Mouse (Mus musculus) kidney, postnatal 10 days (tissue): ENCODE data around the gene Ern1.

Source experiments
- DNase-seq: peaks from one replicate; pipeline ENCODE4 v3.0.0; 2021; ENCODE audit warnings: mixed read lengths

The Ern1 gene

GRCm38 (mm10) chr11:106387020-106387419, 100.6 kb downstream of the Ern1 start:
- DNase-seq = no peak

GRCm38 (mm10) chr11:106386409-106386808, 101.2 kb downstream of the Ern1 start:
- DNase-seq = no peak

- DNase-seq = no peak
These were observed 104.4 kb downstream of the Ern1 start for GRCm38 (mm10) chr11:106383051-106383790.

GRCm38 (mm10) chr11:106382424-106382823, 105.2 kb downstream of the Ern1 start:
- peak; percentile 34 for DNase-seq

DNA sequence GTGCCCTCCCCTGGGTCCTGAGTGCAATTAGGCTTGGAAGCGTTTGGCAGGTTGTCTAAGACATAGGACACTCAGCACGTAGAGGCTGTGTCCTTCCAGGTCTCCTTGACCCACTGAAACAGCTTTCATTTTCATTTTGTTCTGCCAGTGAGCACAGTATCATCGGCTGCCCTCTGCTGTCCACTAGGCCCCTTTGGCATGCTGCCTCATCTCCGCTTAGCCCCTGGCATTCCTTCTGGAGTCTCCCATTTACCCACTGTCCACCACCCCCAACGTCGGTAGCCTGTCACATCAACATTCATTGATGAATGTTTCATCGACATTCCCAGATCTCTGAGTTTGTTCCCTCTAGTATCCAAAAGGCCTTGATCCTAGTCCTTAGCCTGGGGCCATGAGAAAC, 105.8 kb downstream of the Ern1 start:
- DNase-seq = peak; percentile 57

- no peak for DNase-seq
These were observed 106.6 kb downstream of the Ern1 start for GRCm38 (mm10) chr11:106381011-106381410.

GRCm38 (mm10) chr11:106374979-106375378, 112.7 kb downstream of the Ern1 start:
- no peak for DNase-seq

GRCm38 (mm10) chr11:106374559-106374958, 113.1 kb downstream of the Ern1 start:
- DNase-seq = no peak

DNA sequence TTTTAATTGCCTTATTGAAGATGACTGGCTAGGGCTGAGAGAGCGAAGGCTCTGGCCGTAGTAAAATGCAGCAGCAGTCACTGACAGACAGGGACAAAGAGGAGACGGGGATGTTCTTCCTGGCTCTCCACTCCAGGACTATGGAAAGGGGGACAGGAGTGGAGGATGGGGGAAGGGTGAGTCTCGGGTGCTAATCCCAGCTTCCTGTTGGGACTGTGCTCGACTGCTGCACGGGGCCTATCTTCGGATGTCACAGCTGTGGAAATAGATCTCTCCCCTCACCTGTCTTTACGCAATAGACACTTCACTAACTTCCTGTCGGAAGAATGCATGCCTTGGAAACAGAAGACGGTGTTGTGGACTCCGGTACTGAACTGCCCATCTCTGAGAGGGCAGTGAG, 113.7 kb downstream of the Ern1 start:
- no peak for DNase-seq

DNA sequence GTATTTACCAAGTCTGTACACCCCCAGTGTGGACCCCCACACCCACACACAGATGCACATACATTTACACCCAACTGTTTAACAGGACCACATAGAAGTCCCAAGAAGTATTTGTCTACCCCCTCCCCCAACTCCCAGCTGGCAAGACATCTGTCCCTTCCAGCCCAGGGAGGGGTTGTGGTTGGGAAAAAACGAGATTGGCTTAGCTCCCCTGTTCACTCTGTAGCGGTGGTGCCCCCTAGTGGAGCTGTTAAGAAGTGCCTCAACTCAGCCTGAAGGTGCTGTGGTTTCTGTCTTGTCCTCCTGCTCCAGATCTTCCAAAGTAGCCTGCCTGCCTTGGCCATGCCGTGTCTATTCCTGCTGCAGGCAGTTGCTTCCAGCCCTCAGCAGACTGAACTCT, 121.3 kb downstream of the Ern1 start:
- peak; percentile 89 for DNase-seq

GRCm38 (mm10) chr11:106365366-106365765, 122.3 kb downstream of the Ern1 start, which contains the start of gene Prr29:
Gene Prr29, plus strand, starts transcription at chr11:106365472.
- no peak for DNase-seq

DNA sequence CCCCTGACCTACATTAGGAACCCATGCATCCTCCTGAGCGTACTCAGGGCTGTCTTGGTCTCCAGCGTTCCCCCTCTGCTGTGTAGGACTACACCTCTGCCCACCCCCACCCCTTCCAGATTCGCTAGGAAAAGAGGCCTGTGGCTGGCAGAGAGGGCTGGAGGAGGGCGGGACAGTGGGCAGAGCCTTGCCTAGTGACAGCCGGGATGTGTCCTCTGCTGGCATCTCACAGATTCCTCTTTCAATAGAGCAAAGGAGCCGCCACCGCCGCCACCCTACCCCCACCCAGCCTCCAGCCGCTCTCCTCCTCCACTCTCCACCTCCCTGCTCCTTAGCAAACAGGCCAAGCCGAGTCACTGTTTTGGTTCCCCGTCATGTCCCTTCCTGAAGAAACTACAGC, 122.9 kb downstream of the Ern1 start:
- peak; percentile 43 for DNase-seq

DNA sequence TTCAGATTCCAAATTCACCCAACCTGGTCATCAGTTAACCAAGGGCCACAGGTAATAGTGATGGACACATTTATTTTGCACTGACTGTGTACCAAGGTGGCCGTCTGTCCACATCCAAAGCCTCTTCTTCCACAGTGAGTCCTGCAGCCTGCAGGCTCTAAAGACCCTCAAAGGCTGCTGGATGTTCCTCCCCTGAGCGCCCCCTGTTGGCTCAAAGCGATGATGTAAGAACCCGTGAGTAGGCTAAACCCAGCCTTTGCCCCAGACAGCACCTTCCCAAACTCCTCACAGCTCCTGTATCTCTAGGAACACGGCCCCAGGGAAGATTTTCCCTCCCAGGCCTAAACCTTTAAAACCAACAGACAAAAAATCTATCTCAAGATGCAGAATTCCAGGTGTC, 128.3 kb downstream of the Ern1 start:
- DNase-seq = no peak

GRCm38 (mm10) chr11:106355382-106356128, 132.1 kb downstream of the Ern1 start:
- DNase-seq = no peak

- DNase-seq = no peak
These were observed 133.5 kb downstream of the Ern1 start for GRCm38 (mm10) chr11:106354181-106354580.

GRCm38 (mm10) chr11:106353188-106353587, 134.5 kb downstream of the Ern1 start, which contains the start of gene Scn4a:
Gene Scn4a, minus strand, starts transcription at chr11:106353288.
- DNase-seq = no peak

- no peak for DNase-seq
These were observed 135.7 kb downstream of the Ern1 start for GRCm38 (mm10) chr11:106351941-106352340.

DNA sequence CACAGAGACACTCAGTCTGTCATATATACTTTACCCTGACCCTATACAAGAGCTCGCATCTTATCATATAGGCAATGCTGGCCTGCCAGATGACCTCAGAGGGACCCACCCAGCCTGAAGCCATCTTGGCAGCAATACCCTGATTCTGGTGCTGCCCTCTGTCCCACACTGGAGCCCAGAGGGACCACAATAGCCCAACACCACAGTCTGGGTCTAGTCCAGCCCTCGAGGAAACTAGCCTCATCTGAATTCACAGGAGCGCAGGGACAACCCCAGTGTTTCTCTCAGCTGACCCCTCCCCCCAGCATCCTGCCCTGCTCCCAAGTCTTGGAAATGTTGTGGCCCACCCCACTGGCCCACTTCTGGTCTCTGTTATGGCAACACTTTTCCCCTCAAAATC, 136.4 kb downstream of the Ern1 start:
- DNase-seq = no peak

GRCm38 (mm10) chr11:106350853-106351252, 136.8 kb downstream of the Ern1 start:
- no peak for DNase-seq

DNA sequence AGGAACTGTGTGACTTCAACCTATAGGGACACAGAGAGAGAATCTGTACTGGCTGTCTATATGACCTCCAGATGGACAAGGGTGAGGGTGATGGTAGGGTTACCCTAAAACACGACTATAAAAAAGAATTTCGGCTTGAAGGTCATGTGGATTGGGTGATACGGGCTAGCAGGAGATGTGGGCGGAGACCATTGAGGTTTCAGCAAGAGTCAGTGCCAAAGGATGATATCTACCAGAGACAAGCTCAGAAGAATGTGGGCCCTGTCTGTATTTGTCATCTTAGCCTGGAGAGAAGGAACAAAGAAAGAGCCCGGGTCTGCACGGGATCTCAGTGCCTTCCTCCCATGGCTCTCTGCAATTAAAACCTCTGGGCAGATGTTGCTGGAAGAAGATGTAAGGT, 137.9 kb downstream of the Ern1 start:
- DNase-seq = no peak

DNA sequence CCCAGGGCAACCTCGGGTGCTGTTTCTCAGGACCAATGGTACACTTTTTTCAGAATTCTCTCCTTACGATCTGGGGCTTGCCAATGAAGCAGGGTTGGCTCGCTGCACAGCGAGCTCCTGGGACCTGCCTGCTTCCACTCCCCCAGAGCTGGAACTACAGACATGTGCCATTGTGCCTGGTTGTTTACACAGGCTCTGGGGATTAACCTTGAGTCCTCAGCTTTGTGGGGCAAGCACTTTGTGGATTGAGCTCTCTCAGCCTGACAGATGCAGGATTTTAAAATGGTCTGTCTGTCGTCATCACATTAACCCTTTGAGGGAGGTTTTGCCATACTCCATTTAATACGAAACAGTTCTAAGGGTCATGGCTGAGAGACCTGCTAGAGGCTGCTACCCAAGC, 142.7 kb downstream of the Ern1 start:
- DNase-seq = no peak
